Mouse (Mus musculus): ENCODE results near the gene Cox4i2.

DNA sequence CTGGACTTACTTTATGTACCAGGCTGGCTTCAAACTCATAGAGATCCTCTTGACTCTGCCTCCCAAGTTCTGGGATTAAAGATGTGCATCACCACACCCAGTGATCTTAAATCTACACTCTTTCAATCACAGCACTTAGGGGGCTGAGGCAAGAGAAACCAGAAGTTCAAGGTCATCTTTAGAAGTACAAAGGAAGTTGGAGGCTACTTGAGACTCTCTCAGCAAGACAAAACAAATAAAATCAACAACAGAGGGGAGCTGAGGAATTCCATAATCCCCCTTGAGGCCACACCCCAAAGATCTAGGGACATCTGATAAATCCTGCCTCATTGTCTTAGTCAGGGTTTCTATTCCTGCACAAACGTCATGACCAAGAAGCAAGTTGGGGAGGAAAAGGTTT, 18.3 kb downstream of the Cox4i2 start:
- no peak for TF ChIP-seq POLR2A (IDR thresholded peaks at IDR 0.05; ENCODE audit: control insufficient read depth, low read depth, low read length)
- TF ChIP-seq CTCF (IDR thresholded peaks at IDR 0.05; ENCODE audit: control insufficient read depth, insufficient read depth, insufficient replicate concordance, low read depth, low read length), result no peak
